Mouse (Mus musculus): ENCODE results near the gene Fnd3c2.
"Not testable (repeated sequence)": the region's sequence is repeated elsewhere in the genome, so short reads cannot be mapped to it uniquely, and the experiment has no call there.

Gene Fnd3c2

GRCm38 (mm10) chrX:106255276-106255675 is at the start of gene Fnd3c2:
TSS of gene Fnd3c2 (minus strand) at chrX:106255376.
- DNase-seq (ENCODE audit: low read depth, low spot score): no peak

DNA sequence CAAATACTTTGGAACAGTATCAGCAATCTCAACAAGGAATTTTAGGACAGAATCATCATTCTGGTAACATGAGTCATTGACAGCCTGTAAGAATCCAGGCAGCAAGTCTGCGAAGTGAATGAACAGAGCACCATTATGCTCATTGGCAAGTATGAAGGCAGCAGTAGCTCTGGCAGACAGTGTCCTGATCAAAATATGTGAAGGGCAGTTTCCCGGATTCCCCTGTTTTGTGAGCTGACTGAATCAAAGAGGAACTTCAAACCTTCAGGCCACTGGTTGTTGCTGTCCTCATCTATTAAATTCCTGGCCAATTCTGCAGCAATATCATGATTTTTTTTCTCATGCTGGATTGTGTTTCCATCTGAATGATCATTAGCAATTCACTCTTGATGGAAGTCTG is 29.3 kb upstream of the Fnd3c2 start:
- no peak for DNase-seq (ENCODE audit: low read depth, low spot score)

GRCm38 (mm10) chrX:106221058-106221457 is 34.1 kb downstream of the Fnd3c2 start, which contains the start of gene Taf9b:
TSS of gene Taf9b (minus strand) at chrX:106221158.
- no peak for DNase-seq (ENCODE audit: low read depth, low spot score)

DNA sequence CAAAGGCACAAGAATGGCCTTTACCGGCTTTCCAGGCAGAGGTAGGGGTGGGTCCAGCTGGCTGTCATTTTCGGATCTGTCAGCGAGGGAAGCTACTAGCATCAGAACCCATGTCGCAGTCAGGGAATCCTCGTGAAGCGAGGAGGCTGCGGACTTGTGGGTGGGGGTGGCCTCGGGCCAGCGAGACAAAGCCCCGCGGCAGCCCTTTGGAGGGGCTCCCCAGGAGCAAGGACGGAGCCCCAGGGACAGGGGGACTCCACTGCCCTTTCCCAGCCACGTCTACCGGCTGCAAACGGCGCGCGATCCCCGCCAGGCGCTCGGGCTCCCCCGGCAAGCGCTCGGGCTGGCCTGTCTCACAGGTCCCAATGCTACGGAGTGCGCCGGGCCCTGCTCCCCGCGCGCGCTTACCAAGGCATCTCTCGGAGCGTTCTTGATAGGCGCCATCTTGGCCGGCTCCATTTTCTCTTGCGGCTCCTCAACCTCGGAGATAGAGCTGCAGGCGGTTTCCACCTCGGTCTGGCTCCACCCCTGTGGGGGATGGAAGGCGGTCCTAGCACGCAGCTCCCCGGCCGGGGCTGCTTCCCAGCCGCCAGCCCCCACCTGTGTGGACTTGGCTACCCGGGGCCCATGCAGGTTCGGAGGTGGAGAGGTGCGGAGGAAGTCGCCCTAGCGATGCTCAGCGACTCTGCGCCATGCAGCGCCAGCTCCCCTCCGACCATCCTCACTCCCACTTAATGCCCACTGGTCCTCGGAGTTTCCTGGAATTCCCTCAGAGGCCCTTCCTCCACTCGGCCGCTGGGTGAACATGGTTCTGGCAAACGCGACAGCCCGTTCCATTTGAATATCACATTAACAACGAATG is 35.8 kb downstream of the Fnd3c2 start:
- peak; percentile 68 for DNase-seq (ENCODE audit: low read depth, low spot score)

- no peak for DNase-seq (ENCODE audit: low read depth, low spot score)
These were observed 46.1 kb downstream of the Fnd3c2 start for GRCm38 (mm10) chrX:106209100-106209499.

DNA sequence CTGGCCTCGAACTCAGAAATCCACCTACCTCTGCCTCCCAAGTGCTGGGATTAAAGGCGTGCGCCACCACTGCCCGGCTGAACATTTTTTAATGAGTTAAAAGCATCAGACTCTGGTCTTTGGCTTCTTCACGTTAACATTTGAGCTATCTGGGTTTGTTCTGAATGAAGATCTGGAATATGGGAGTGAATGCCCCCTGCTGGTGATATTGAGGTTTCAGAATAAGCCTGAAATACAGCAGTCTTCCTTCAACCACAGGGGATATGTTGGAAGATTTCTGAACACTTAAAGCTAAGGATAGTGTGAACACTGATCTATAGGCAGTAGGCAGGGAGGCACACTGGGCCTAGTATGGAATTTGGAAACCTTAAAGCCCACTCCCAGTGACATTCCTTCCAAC is 56.3 kb downstream of the Fnd3c2 start:
- DNase-seq (ENCODE audit: low read depth, low spot score): no peak

DNA sequence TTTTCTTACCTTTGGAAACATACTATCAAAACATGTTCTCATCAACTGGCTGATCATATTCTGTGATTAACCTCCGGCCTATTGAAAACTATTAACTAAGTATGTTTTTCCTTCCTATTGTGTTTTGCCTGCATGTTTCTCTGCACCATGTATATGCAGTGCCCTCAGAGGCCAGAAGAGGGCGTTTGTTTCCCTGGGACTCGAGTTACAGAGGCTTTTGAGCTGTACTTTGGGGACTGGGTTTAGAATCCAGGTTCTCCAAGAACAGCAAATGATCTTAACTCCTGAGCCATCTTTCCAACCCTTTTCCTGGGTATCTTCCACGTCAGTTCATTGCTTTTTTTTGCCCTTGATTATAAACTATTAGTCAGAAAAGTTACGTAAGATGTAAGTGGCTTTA is 57.9 kb downstream of the Fnd3c2 start:
- no peak for DNase-seq (ENCODE audit: low read depth, low spot score)

GRCm38 (mm10) chrX:106194361-106194760 is 60.8 kb downstream of the Fnd3c2 start:
- DNase-seq (ENCODE audit: low read depth, low spot score): not testable (repeated sequence)

DNA sequence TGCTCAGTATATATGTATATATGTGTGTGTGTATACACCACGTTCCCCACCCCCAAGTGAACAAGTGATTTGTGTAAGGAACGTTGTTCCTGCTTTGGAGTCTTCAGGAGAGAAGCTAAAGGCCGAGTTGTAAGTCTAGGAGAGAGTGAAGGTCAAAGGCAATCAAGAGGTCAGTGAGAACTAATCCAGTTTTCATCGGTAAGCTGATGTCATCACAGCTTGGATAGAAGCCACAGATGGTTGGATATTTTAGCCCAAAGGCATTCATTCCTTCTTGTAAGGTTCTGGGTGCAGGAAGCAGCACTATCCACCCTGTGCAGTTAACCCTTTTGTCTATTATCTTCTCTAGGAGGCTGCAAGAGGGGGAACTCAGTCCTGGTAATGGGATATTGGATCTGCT is 65.1 kb downstream of the Fnd3c2 start:
- no peak for DNase-seq (ENCODE audit: low read depth, low spot score)

- DNase-seq (ENCODE audit: low read depth, low spot score): no peak
These were observed 65.8 kb downstream of the Fnd3c2 start for GRCm38 (mm10) chrX:106189356-106189755.

DNA sequence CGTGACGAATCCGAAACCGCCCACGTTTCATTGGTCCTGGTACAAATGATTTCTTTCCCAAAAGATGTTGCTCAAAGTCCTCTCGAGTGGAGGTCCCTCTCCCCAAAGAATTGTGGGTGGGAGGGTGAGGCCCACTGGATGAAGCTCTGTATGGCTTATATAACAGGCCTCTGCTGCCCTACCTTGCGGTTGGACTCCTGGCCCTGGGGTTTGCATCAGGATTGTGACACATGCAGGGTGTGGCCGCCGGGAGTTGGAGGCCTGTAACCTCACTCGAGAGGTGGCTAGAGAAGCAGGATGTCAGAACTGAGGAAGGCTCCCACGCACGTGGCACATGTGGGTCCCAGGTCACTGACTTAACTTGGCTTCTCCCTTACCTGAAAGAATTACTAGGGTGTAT is 67.4 kb downstream of the Fnd3c2 start:
- DNase-seq (ENCODE audit: low read depth, low spot score): no peak

DNA sequence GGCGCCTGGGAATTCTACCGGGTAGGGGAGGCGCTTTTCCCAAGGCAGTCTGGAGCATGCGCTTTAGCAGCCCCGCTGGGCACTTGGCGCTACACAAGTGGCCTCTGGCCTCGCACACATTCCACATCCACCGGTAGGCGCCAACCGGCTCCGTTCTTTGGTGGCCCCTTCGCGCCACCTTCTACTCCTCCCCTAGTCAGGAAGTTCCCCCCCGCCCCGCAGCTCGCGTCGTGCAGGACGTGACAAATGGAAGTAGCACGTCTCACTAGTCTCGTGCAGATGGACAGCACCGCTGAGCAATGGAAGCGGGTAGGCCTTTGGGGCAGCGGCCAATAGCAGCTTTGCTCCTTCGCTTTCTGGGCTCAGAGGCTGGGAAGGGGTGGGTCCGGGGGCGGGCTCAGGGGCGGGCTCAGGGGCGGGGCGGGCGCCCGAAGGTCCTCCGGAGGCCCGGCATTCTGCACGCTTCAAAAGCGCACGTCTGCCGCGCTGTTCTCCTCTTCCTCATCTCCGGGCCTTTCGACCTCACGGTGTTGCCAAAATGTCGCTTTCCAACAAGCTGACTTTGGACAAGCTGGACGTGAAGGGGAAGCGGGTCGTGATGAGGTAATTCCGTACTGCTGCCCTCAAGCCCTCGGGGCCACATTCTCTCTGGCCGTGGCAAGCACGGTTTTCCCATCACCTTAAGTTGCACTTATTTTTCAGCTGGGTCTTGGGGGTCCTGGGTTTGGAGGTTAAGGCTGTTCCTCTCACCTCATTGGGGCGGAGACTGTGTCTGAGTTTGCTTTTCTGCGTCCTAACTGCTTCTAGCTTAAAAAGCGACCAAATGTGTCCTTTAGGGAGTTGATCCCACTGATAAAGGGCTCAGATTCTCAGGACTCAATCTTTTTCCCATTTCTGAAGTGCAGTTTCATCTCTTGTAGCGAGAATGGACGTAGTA is 68.2 kb downstream of the Fnd3c2 start, which contains the start of gene Pgk1:
TSS of gene Pgk1 (plus strand) at position 388 of the 937 bp plus-strand sequence.
- peak; percentile 95 for DNase-seq (ENCODE audit: low read depth, low spot score)

DNA sequence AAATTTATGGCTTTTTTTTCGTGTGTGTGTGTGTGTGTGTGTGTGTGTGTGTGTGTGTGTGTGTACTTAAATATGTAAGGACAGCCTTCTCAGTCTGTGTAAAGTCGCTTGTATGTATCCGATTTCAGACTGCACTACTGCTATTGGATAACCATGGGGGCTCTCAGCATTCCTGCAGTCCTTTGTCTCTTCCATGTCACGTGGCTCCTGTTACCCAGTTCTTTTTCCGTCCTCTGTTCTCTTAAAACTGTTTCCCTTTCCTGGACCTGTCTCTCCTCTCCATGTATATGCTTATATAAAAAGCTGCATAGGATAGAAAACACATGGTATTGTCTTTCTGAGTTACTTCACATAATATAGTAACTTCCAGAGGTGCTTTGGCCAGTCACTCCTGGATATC is 69.5 kb downstream of the Fnd3c2 start:
- peak; percentile 69 for DNase-seq (ENCODE audit: low read depth, low spot score)
